Mouse (Mus musculus): Measurements from ENCODE around the gene Erich3.

- TF ChIP-seq CTCF (IDR thresholded peaks at IDR 0.05; ENCODE audit: borderline replicate concordance, control insufficient read depth, extremely low read depth, insufficient read depth, low read length, poor library complexity), result no peak
- TF ChIP-seq POLR2A (IDR thresholded peaks at IDR 0.05; ENCODE audit: control insufficient read depth, extremely low read depth, insufficient read depth, low read length, poor library complexity), result no peak
These were observed 146.7 kb downstream of the Erich3 start for GRCm38 (mm10) chr3:154810273-154810870.
